Mouse (Mus musculus) brain, embryonic 14.5 days (tissue): ENCODE results near the gene Lrfn5.
A peak's percentile ranks its signal among the peaks of the same experiment; 100 is the strongest.

ENCODE experiments used
- CTCF ChIP-seq: fragments of 200-500 bp; IDR thresholded peaks from 2 replicates; pipeline ENCODE4 v1.5.1; 2012; ENCODE audit warnings: inconsistent platforms, mild to moderate bottlenecking, moderate library complexity, borderline replicate concordance; ENCODE audit not compliant: insufficient read depth, insufficient read length; ENCODE audit errors: extremely low read depth
- POLR2A ChIP-seq: fragments of 200-500 bp; IDR thresholded peaks from 2 replicates; pipeline ENCODE4 v1.6.1; 2012; ENCODE audit warnings: mild to moderate bottlenecking, inconsistent platforms, borderline replicate concordance; ENCODE audit not compliant: poor library complexity, insufficient read depth, insufficient read length, severe bottlenecking; ENCODE audit errors: extremely low read depth

GRCm38 (mm10) chr12:61723158-61723557 lies 200.2 kb downstream of the Lrfn5 start:
- TF ChIP-seq POLR2A (no peak), CTCF (peak; percentile 44; the same call in 1 of the 2 replicates)
